Mouse (Mus musculus) embryonic facial prominence, embryonic 10.5 days (tissue): Measurements from ENCODE around the gene Rassf7. TPM values are rescaled to one million over a fixed set of nuclear protein-coding genes. Genes with fewer than 3 reads are reported as not detected.
A peak's percentile ranks its signal among the peaks of the same experiment; 100 is the strongest.

ENCODE experiments used
- DNase-seq: peaks from one replicate; pipeline ENCODE4 v3.0.0-alpha.2; 2017; ENCODE audit warnings: low spot score
- H3K27ac ChIP-seq: fragments of 300-500 bp; sonication (generic); replicated peaks from 2 replicates; pipeline ENCODE4 v1.5.1; 2016; ENCODE audit warnings: mild to moderate bottlenecking
- H3K27me3 ChIP-seq: fragments of 300-500 bp; sonication (generic); replicated peaks from 2 replicates; pipeline ENCODE4 v1.6.1; 2016; ENCODE audit warnings: low read depth, mild to moderate bottlenecking; ENCODE audit not compliant: poor library complexity, severe bottlenecking
- H3K36me3 ChIP-seq: fragments of 300-500 bp; sonication (generic); replicated peaks from 2 replicates; pipeline ENCODE4 v1.6.1; 2016; ENCODE audit warnings: mild to moderate bottlenecking, moderate library complexity
- H3K4me1 ChIP-seq: fragments of 300-500 bp; sonication (generic); 2 replicates; pipeline ENCODE4 v1.6.1; 2016
- H3K4me3 ChIP-seq: fragments of 300-500 bp; sonication (generic); 2 replicates; pipeline ENCODE4 v1.5.1; 2016; ENCODE audit warnings: mild to moderate bottlenecking, moderate library complexity
- H3K9me3 ChIP-seq: fragments of 300-500 bp; sonication (generic); 2 replicates; pipeline ENCODE4 v1.6.1; 2016; ENCODE audit warnings: mild to moderate bottlenecking
- WGBS: fragments of 180-500 bp; shearing (Covaris S2); methylation state at CpG from one replicate; pipeline ENCODE4 v1.1.7; 2016; 5-methylcytosine and 5-hydroxymethylcytosine counted together
- polyA plus RNA-seq: library from polyadenylated mRNA; unstranded; fragments of >200 nt; fragmentation: Nextera tagmentation; extraction: Ambion mirVana; gene quantifications from 2 replicates; pipeline ENCODE4 v1.2.1, GENCODE M21; 2016

The Rassf7 gene
- polyA plus RNA-seq, 1 experiment from 2014 or later: 56.0 TPM

GRCm38 (mm10) chr7:141206182-141206937 is 9.3 kb upstream of the Rassf7 start:
- WGBS: 90% methylated on average over 18 of the region's 18 CpGs
- DNase-seq: no peak
- Histone ChIP-seq H3K4me1 (0 out of 2 replicates have a peak, but pooled peaks cover 3% of the 10 kb centered on the region), H3K27ac (0 out of 2 replicates have a peak overlapping the region, but pooled peaks have one; percentile 8), H3K36me3 (peaks cover 8% of the 10 kb centered on the region; the same call in 1 of the 2 replicates), H3K9me3 (no peaks in the 10 kb centered on the region), H3K27me3 (no peaks in the 10 kb centered on the region), H3K4me3 (no peak overlapping the region)

DNA sequence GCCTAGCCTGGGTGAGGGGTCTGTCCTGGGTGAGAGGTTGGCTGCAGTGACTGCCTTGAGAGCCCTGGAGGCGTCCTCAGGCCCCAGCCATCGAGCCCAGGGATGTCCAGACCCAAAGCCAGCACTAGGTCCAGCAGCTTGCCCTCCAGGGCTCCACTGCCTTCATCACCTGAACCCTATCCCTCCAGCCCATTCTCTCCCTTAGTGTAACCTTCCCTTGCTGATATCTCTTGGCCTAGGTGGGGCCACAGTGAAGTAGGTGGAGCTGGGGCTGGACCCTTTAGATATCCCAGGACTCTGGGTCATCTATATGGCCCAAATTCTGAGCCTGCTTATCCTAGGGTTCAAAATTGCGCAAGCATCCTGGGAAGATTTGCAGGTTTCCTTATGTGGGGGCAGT is 6.1 kb upstream of the Rassf7 start:
- Histone ChIP-seq H3K9me3 (no peaks in the 10 kb centered on the region), H3K27me3 (no peaks in the 10 kb centered on the region), H3K4me3 (no peak overlapping the region), H3K36me3 (peaks cover 8% of the 10 kb centered on the region; the same call in 1 of the 2 replicates), H3K27ac (0 out of 2 replicates have a peak overlapping the region, but pooled peaks have one; percentile 25), H3K4me1 (peaks cover 24% of the 10 kb centered on the region)
- no peak for DNase-seq
- 83% methylated on average over 3 of the region's 3 CpGs for WGBS

DNA sequence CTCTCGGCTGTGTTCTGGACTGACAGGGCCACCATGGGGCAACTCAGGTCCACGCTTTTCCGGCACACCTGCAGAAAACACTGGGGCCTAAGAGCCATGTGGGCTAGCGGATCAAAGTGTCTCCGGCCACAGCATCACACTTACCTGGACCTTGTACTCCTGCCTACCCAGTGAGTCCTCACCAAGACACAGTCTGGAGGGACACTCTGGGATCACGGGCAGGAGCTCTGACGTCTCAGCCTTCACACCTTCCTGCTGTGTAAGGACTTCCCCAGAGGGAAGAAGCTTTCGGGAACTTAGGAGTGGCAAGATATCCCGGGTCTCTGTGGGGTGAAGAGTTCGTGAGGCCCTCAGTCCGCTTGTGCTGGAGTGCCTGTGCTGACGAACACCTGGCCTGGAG is 5.5 kb upstream of the Rassf7 start:
- Histone ChIP-seq H3K27me3 (no peaks in the 10 kb centered on the region), H3K36me3 (peaks cover 8% of the 10 kb centered on the region; the same call in 1 of the 2 replicates), H3K9me3 (no peaks in the 10 kb centered on the region), H3K27ac (no peak overlapping the region), H3K4me3 (no peak overlapping the region), H3K4me1 (peaks cover 30% of the 10 kb centered on the region)
- no peak for DNase-seq
- WGBS: 91% methylated on average over 12 of the region's 12 CpGs

DNA sequence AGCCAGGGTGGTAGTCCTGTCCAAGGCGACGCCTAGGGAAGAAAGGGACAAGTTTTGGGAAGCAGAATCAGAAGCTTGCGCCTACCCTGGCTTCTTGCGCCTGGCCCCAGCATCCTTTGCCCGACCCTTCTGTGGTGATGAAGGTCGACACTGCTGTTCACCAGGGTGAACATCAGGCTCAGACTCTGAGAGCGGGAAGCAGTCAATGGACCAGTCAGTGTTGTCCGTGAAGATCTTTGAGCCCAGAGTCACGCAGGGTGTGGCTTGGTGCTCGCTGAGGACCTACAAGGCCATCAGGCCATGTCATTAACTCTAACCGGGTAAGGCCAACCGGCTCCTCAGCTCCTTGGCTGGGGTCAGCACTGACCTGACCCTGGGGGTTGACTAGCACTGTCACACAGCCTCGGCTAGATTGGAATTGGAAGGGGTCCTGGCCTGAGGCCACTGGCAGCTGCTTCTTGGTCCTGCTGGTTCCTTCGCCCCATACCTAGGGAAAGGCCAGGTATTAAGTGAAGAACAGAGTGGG is 5.0 kb upstream of the Rassf7 start:
- Histone ChIP-seq H3K27me3 (no peaks in the 10 kb centered on the region), H3K36me3 (peaks cover 5% of the 10 kb centered on the region; the same call in 1 of the 2 replicates), H3K4me3 (no peak overlapping the region), H3K27ac (peak overlapping the region; percentile 52; the same call in 1 of the 2 replicates), H3K4me1 (peaks cover 32% of the 10 kb centered on the region), H3K9me3 (no peaks in the 10 kb centered on the region)
- no peak for DNase-seq
- WGBS: 82% methylated on average over 14 of the region's 14 CpGs

DNA sequence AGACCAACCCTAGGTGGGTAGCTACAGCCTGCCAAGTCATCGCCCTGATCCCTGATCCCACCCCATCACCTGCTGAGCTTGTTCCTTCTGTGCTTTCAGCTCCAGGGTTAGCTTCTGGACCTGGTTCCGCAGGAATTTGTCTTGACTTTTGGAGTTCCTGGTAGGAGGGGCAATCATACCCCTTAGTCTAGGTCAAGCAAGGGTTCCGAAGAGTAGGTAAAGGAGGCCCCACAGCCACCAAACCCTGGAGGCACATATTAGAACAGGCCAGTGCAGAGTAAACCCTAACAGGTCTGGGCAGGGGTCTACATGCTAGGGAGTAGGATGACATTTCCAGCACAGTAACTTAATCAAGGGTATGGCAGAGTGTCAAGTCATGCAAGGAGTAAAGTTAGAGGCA is 2.5 kb upstream of the Rassf7 start:
- peaks cover 54% of the 10 kb centered on the region for H3K4me1 ChIP-seq
- no peak overlapping the region; the same call in 1 of the 2 replicates for H3K27ac ChIP-seq
- peaks cover 13% of the 10 kb centered on the region for H3K36me3 ChIP-seq
- no peak overlapping the region for H3K4me3 ChIP-seq
- 80% methylated on average over 3 of the region's 3 CpGs for WGBS
- H3K27me3 ChIP-seq: no peaks in the 10 kb centered on the region
- no peaks in the 10 kb centered on the region for H3K9me3 ChIP-seq
- DNase-seq: no peak

DNA sequence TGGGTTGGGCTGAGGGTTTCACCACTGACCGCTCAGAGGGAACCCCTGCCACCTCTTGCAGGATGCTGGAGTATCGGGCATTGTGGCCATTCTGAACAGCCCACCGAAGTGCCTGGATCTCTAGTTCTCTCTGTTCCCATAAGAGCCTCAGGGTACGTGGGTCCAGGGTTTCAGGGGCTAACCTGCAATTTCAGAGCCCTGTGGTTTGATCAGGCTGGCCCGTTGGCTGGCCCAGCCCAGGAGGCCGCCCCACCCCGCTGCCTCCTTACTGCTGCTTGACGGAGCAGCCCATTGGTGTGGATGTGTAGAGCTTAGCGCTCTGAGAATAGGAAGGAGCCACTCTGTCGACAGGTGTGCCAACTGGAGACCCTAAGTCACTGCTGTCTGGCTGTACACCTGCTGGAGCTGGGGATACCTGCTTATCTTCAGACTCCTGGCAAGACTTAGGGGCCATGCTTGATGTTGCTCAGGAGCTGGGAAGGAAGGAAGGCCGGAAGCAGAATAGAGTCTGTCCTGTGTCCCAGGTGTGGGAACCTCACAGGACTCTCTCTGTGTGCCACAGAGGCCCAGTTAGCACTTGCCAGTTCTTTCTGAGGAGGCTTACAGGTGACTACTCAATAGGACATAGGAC is 1.9 kb upstream of the Rassf7 start, which contains the start of gene Lmntd2:
Lmntd2 (minus strand) TSS at position 476 of the 631 bp plus-strand sequence.
- H3K36me3 ChIP-seq: peaks cover 19% of the 10 kb centered on the region
- 92% methylated on average over 11 of the region's 11 CpGs for WGBS
- H3K4me1 ChIP-seq: peaks cover 59% of the 10 kb centered on the region

DNA sequence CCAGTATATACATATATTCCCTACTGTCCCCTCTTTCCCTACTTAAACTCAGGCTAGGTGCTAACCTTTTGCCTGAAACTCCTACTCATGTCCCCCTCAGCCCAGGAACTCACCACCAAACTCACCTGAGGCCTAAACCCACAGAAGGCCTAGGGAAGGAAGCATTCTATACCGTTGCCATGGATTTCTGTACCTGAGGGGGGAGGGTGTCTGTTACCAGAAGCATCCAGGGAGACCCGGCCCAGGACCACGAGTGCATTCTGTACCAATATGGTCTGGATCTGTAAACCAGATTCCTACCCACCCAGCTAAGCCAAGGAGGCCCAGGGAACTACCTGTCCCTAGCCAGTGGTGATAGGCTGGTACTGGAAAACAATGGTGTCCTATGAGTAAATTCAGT is 1.4 kb upstream of the Rassf7 start:
- H3K4me3 ChIP-seq: peak overlapping the region; percentile 77
- DNase-seq: no peak
- no peaks in the 10 kb centered on the region for H3K27me3 ChIP-seq
- no peaks in the 10 kb centered on the region for H3K9me3 ChIP-seq
- H3K4me1 ChIP-seq: peaks cover 60% of the 10 kb centered on the region
- peaks cover 25% of the 10 kb centered on the region for H3K36me3 ChIP-seq
- whole genome bisulfite sequencing: 76% methylated on average over 3 of the region's 3 CpGs
- H3K27ac ChIP-seq: peak overlapping the region; percentile 95

More for the DNA sequence above, 1.9 kb upstream of the Rassf7 start, which contains the start of gene Lmntd2:
- DNase-seq: no peak
- peak within 1 kb of the TSS; percentile 95 for H3K27ac ChIP-seq
- no peaks in the 10 kb centered on the region for H3K9me3 ChIP-seq
- H3K27me3 ChIP-seq: no peaks in the 10 kb centered on the region
- H3K4me3 ChIP-seq: peak within 1 kb of the TSS; percentile 77

GRCm38 (mm10) chr7:141215880-141216733 is 447 bp downstream of the Rassf7 start:
- Histone ChIP-seq H3K27me3 (no peaks in the 10 kb centered on the region), H3K27ac (peak overlapping the region; percentile 95), H3K9me3 (no peaks in the 10 kb centered on the region), H3K4me1 (peaks cover 70% of the 10 kb centered on the region), H3K4me3 (peak overlapping the region; percentile 77), H3K36me3 (peaks cover 32% of the 10 kb centered on the region)
- WGBS: under 1% methylated on average over 42 of the region's 42 CpGs
- DNase-seq: no peak

- 90% methylated on average over 11 of the region's 11 CpGs for WGBS
- Histone ChIP-seq H3K4me1 (peaks cover 75% of the 10 kb centered on the region), H3K9me3 (no peaks in the 10 kb centered on the region), H3K27ac (peak overlapping the region; percentile 95; the same call in 1 of the 2 replicates), H3K4me3 (peak overlapping the region; percentile 77), H3K27me3 (no peaks in the 10 kb centered on the region), H3K36me3 (peaks cover 32% of the 10 kb centered on the region)
- no peak for DNase-seq
These were observed 1.2 kb downstream of the Rassf7 start for GRCm38 (mm10) chr7:141216894-141217293.

GRCm38 (mm10) chr7:141217343-141218013 is 1.8 kb downstream of the Rassf7 start:
- peak overlapping the region; percentile 95; the same call in 1 of the 2 replicates for H3K27ac ChIP-seq
- H3K9me3 ChIP-seq: no peaks in the 10 kb centered on the region
- DNase-seq: no peak

GRCm38 (mm10) chr7:141218141-141218540 is 2.5 kb downstream of the Rassf7 start:
- 92% methylated on average over 3 of the region's 3 CpGs for WGBS
- Histone ChIP-seq H3K4me3 (0 out of 2 replicates have a peak overlapping the region, but pooled peaks have one; percentile 77), H3K4me1 (peaks cover 78% of the 10 kb centered on the region), H3K36me3 (peaks cover 32% of the 10 kb centered on the region), H3K27ac (no peak overlapping the region), H3K9me3 (no peaks in the 10 kb centered on the region), H3K27me3 (no peaks in the 10 kb centered on the region)
- no peak for DNase-seq

More at GRCm38 (mm10) chr7:141217343-141218013, 1.8 kb downstream of the Rassf7 start:
- Histone ChIP-seq H3K4me1 (peaks cover 80% of the 10 kb centered on the region), H3K27me3 (no peaks in the 10 kb centered on the region), H3K4me3 (peak overlapping the region; percentile 77; the same call in 1 of the 2 replicates), H3K36me3 (peaks cover 32% of the 10 kb centered on the region)
- 91% methylated on average over 17 of the region's 17 CpGs for whole genome bisulfite sequencing
